ENCODE assay signal across 8 mouse cellular contexts in genomic region chr7:127008239-127009019, GRCm38 (mm10). TPM values are rescaled to one million over a fixed set of nuclear protein-coding genes. Genes with fewer than 3 reads are reported as not detected.
DNase-seq lines count a peak whose midpoint lies in the region; ATAC-seq and TF ChIP-seq lines count a peak whose summit lies in the region.
"Had no signal": no experiment of that assay in that cellular context is flagged by ENCODE, and none has a peak within 500 bp of the region (broad histone marks: within the 10 kb centered on the region; RNA-seq: fewer than 3 reads in every experiment).

No protein-coding gene starts in this region.

- WGBS in forebrain, embryonic 14.5 days, result 66% methylated on average over 9 of the region's 9 CpGs
- 43% methylated on average over 9 of the region's 9 CpGs for WGBS in lung, embryonic 14.5 days

- peak overlapping the region; percentile 88 for H3K27ac ChIP-seq in forebrain, embryonic 14.5 days (ENCODE audit: low read depth, low read length)
- H3K27ac ChIP-seq in layer of hippocampus, adult 2 months, result peak overlapping the region; percentile 93
- peak overlapping the region; percentile 63 for H3K27ac ChIP-seq in lung, embryonic 14.5 days (ENCODE audit: low read depth)

- intact Hi-C loops in heart, postnatal 36 days (cut with DNase I), result no loop called here

- no peak overlapping the region for H3K4me2 ChIP-seq in forebrain, embryonic 14.5 days (ENCODE audit: low read length)
- H3K4me2 ChIP-seq in lung, embryonic 14.5 days, result no peak overlapping the region

- H3K4me3 ChIP-seq in forebrain, embryonic 14.5 days (ENCODE audit: low read depth, low read length), result no peak overlapping the region
- H3K4me3 ChIP-seq in layer of hippocampus, adult 2 months, result no peak overlapping the region
- no peak overlapping the region for H3K4me3 ChIP-seq in lung, embryonic 14.5 days (ENCODE audit: low read depth, low read length)

- no peaks in the 10 kb centered on the region for H3K27me3 ChIP-seq in forebrain, embryonic 14.5 days (replicated peaks; ENCODE audit: control insufficient read depth, insufficient read depth, low read length)
- H3K27me3 ChIP-seq in lung, embryonic 14.5 days (ENCODE audit: insufficient read depth, low read length), result no peaks in the 10 kb centered on the region

- ATAC-seq in forebrain, embryonic 14.5 days, result peak; percentile 90
- peak; percentile 80 for ATAC-seq in lung, embryonic 14.5 days (ENCODE audit: insufficient read depth)

- no peaks in the 10 kb centered on the region for H3K4me1 ChIP-seq in forebrain, embryonic 14.5 days (ENCODE audit: control insufficient read depth, insufficient read depth, low read length)
- H3K4me1 ChIP-seq in lung, embryonic 14.5 days (ENCODE audit: insufficient read depth), result no peaks in the 10 kb centered on the region

- H3K9ac ChIP-seq in forebrain, embryonic 14.5 days (ENCODE audit: low read length), result no peak overlapping the region
- H3K9ac ChIP-seq in lung, embryonic 14.5 days, result peak overlapping the region; percentile 29

- TF ChIP-seq CTCF in layer of hippocampus, adult 2 months (conservative IDR thresholded peaks at IDR 0.05), result no peak
- no peak for TF ChIP-seq CTCF in lung, embryonic 14.5 days (IDR thresholded peaks at IDR 0.05; ENCODE audit: low read depth)

- DNase-seq in ZHBTc4 (ENCODE audit: low read depth, low spot score), result peak; percentile 51
- peak; percentile 63 for DNase-seq in c-Kit-positive CD71-positive TER-119-negative erythroid progenitor cells, embryonic 14.5 days (ENCODE audit: low read depth)
- DNase-seq in forebrain, embryonic 14.5 days (ENCODE audit: low spot score), result peak; percentile 84
- DNase-seq in heart, postnatal 36 days, result peak; percentile 73 to 79
- peak; percentile 85 to 90 for DNase-seq in layer of hippocampus, adult 2 months (ENCODE audit: low spot score in 2 of 2)
- DNase-seq in lung, embryonic 14.5 days, result peak; percentile 63
- peak; percentile 70 to 72 for DNase-seq in right cerebral cortex, postnatal 36 days (ENCODE audit: low spot score in 2 of 2)

- peaks cover 13% of the 10 kb centered on the region for H3K36me3 ChIP-seq in forebrain, embryonic 14.5 days (ENCODE audit: control insufficient read depth, insufficient read depth, low read length)
- H3K36me3 ChIP-seq in lung, embryonic 14.5 days (ENCODE audit: insufficient read depth), result peaks cover 17% of the 10 kb centered on the region; the same call in 1 of the 2 replicates

- H3K9me3 ChIP-seq in forebrain, embryonic 14.5 days (replicated peaks; ENCODE audit: control insufficient read depth, low read length), result no peaks in the 10 kb centered on the region
- H3K9me3 ChIP-seq in lung, embryonic 14.5 days (ENCODE audit: low read depth, low read length), result no peaks in the 10 kb centered on the region

RNA-seq across cellular contexts. Expression of gene Mvp, which starts 6.0 kb away (rescaled TPM):
- 1.8 and 2.7 TPM in 2 replicates for polyA plus RNA-seq in forebrain, embryonic 14.5 days (2014; fragmentation: Nextera tagmentation; extraction: Ambion mirVana)
- 10 to 100 TPM; 53.5 to 57.7 TPM for total RNA-seq in heart, postnatal 36 days (2021)
- 10 to 100 TPM in 1 of 2 experiments, 1 to 10 TPM in 1; 8.0 to 10.1 TPM for total RNA-seq in layer of hippocampus, adult 2 months (2021)
- 7.7 and 8.0 TPM in 2 replicates for polyA plus RNA-seq in lung, embryonic 14.5 days (2014; fragmentation: Nextera tagmentation; extraction: Ambion mirVana)

RNA-seq across cellular contexts. Expression of gene Pagr1b, which starts 7.9 kb away (rescaled TPM):
- 0.34 and 0.74 TPM in 2 replicates for polyA plus RNA-seq in forebrain, embryonic 14.5 days (2014; fragmentation: Nextera tagmentation; extraction: Ambion mirVana)
- not detected for total RNA-seq in heart, postnatal 36 days (2021)
- under 1 TPM in 1 of 2 experiments, not detected in 1; 0.90 TPM for total RNA-seq in layer of hippocampus, adult 2 months (2021)
- 0.85 TPM in 1 of 2 replicates, not detected in the other for polyA plus RNA-seq in lung, embryonic 14.5 days (2014; fragmentation: Nextera tagmentation; extraction: Ambion mirVana)
- polyA plus RNA-seq: limb, embryonic 11.5 days had no signal

RNA-seq across cellular contexts. Expression of gene Pagr1a, which starts 8.7 kb away (rescaled TPM):
- 22.3 and 25.1 TPM in 2 replicates for polyA plus RNA-seq in forebrain, embryonic 14.5 days (2014; fragmentation: Nextera tagmentation; extraction: Ambion mirVana)
- total RNA-seq in heart, postnatal 36 days (2021), result 10 to 100 TPM in 1 of 2 experiments, not detected in 1; 11.8 TPM
- total RNA-seq in layer of hippocampus, adult 2 months (2021), result 10 to 100 TPM; 17.4 to 43.4 TPM
- polyA plus RNA-seq in lung, embryonic 14.5 days (2014; fragmentation: Nextera tagmentation; extraction: Ambion mirVana), result 21.9 and 44.5 TPM in 2 replicates

RNA-seq across cellular contexts. Expression of gene Gm42742, which starts 12.5 kb away (rescaled TPM):
- 65.0 and 68.5 TPM in 2 replicates for polyA plus RNA-seq in forebrain, embryonic 14.5 days (2014; fragmentation: Nextera tagmentation; extraction: Ambion mirVana)
- total RNA-seq in heart, postnatal 36 days (2021), result 10 to 100 TPM; 25.2 to 28.6 TPM
- total RNA-seq in layer of hippocampus, adult 2 months (2021), result 10 to 100 TPM; 53.6 to 62.4 TPM
- 37.4 and 54.0 TPM in 2 replicates for polyA plus RNA-seq in lung, embryonic 14.5 days (2014; fragmentation: Nextera tagmentation; extraction: Ambion mirVana)

RNA-seq across cellular contexts. Expression of gene Prrt2, which starts 12.6 kb away (rescaled TPM):
- polyA plus RNA-seq in forebrain, embryonic 14.5 days (2014; fragmentation: Nextera tagmentation; extraction: Ambion mirVana), result 13.7 and 20.1 TPM in 2 replicates
- 1 to 10 TPM in 1 of 2 experiments, under 1 TPM in 1; 0.57 to 1.2 TPM for total RNA-seq in heart, postnatal 36 days (2021)
- 100 to 1,000 TPM; 243 to 275 TPM for total RNA-seq in layer of hippocampus, adult 2 months (2021)
- 4.7 and 5.9 TPM in 2 replicates for polyA plus RNA-seq in lung, embryonic 14.5 days (2014; fragmentation: Nextera tagmentation; extraction: Ambion mirVana)

Comparison
In these comparisons a context has a peak if more than half of its experiments do, and no peak if none do; other contexts are left out.
1. RNA of gene Mvp, which starts 6.0 kb away (total RNA-seq): 53.5 to 57.7 TPM in heart, postnatal 36 days; 8.0 to 10.1 TPM in layer of hippocampus, adult 2 months; every median in the first group is over 4 times any median in the second.
2. Peak in every context shown above with its lines, with median percentiles within 50 percentile points of each other: DNase-seq and H3K27ac ChIP-seq.